24 mouse cellular contexts compared by ENCODE assay signal in the genomic region with DNA sequence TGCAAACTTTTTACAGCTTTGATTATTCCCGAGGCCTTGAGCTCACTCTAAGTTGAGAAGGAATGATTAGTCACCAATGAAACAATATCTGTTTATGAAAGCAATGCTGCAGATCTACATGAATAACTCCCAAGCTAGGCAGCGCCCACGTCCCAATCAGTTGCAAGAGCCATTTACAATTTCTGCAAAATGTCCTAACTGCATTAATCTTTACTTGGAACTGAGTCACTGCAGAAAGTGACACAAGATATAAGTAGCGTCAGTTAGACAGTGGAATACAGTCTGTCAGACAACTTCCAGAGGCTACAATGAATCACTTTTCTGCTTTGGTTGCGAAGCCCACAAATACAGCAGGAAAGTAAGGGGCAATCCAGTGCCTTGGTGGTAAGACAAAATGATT.
DNase-seq lines count a peak whose midpoint lies in the region; ATAC-seq and TF ChIP-seq lines count a peak whose summit lies in the region.
"Had no signal": no experiment of that assay in that cellular context is flagged by ENCODE, and none has a peak within 500 bp of the region (broad histone marks: within the 10 kb centered on the region; RNA-seq: fewer than 3 reads in every experiment).

No protein-coding gene starts in this region.

- H3K27ac ChIP-seq in thymus, adult 2 months (ENCODE audit: control insufficient read depth, insufficient read depth, low read length) = no peak overlapping the region
- H3K27ac ChIP-seq: embryonic facial prominence, embryonic 13.5 days; embryonic facial prominence, embryonic 15.5 days; forebrain, embryonic 10.5 days; forebrain, embryonic 12.5 days had no signal

- ATAC-seq in frontal cortex, adult (ENCODE audit: low TSS enrichment) = peak; percentile 77
- ATAC-seq: activated CD4-positive, CD25-positive, alpha-beta regulatory T cell, adult 4 months; forebrain, embryonic 14.5 days; forebrain, embryonic 16.5 days; Patski had no signal

- no peak for TF ChIP-seq POLR2A in thymus, adult 2 months (IDR thresholded peaks at IDR 0.05; ENCODE audit: control insufficient read depth, extremely low read depth, insufficient read depth, low read length, poor library complexity)

- H3K36me3 ChIP-seq in thymus, adult 2 months (ENCODE audit: control insufficient read depth, insufficient read depth, low read length) = no peaks in the 10 kb centered on the region
- H3K36me3 ChIP-seq: embryonic facial prominence, embryonic 13.5 days; embryonic facial prominence, embryonic 15.5 days; forebrain, embryonic 10.5 days; forebrain, embryonic 12.5 days had no signal

- DNase-seq in adrenal gland, postnatal 14 days = peak; percentile 7
- DNase-seq in adrenal gland, postnatal 10 days = no peak
- DNase-seq in frontal cortex, postnatal 36 days (ENCODE audit: low spot score in 2 of 2) = no peak
- peak; percentile 30 for DNase-seq in NIH3T3 (ENCODE audit: low read depth)
- DNase-seq in brain, adult 2 months (ENCODE audit: low read depth, low spot score) = peak; percentile 62
- no peak for DNase-seq in yolk sac, embryonic 10.5 days (ENCODE audit: low spot score)
- no peak for DNase-seq in thymus, adult 2 months
- DNase-seq: cerebellum, adult 11 months; cerebellum, adult 18-20 months; cerebellum, adult 8-10 months; cerebellum, adult 9-11 months; cerebellum, postnatal 14 days; cerebellum, postnatal 36 days; embryo, embryonic 11 days had no signal

- TF ChIP-seq CTCF in thymus, adult 2 months (IDR thresholded peaks at IDR 0.05; ENCODE audit: borderline replicate concordance, control insufficient read depth, extremely low read depth, insufficient read depth, low read length, poor library complexity) = no peak

- WGBS in thymus, adult 2 months = 85% methylated on average over 5 of the region's 5 CpGs

- no peaks in the 10 kb centered on the region for H3K4me1 ChIP-seq in thymus, adult 2 months (replicated peaks; ENCODE audit: control insufficient read depth, insufficient read depth, low read length)
- H3K4me1 ChIP-seq: embryonic facial prominence, embryonic 13.5 days; embryonic facial prominence, embryonic 15.5 days; forebrain, embryonic 10.5 days; forebrain, embryonic 12.5 days had no signal

- H3K27me3 ChIP-seq in thymus, adult 2 months (ENCODE audit: control insufficient read depth, insufficient read depth, low read length) = no peaks in the 10 kb centered on the region
- H3K27me3 ChIP-seq: embryonic facial prominence, embryonic 13.5 days; embryonic facial prominence, embryonic 15.5 days; forebrain, embryonic 12.5 days had no signal

- no peak overlapping the region for H3K4me3 ChIP-seq in thymus, adult 2 months (ENCODE audit: control insufficient read depth, insufficient read depth, low read length)
- H3K4me3 ChIP-seq: embryonic facial prominence, embryonic 13.5 days; embryonic facial prominence, embryonic 15.5 days; erythroblast, embryonic 14.5 days; forebrain, embryonic 10.5 days; forebrain, embryonic 12.5 days had no signal

Comparison
In these comparisons a context has a peak if more than half of its experiments do, and no peak if none do; other contexts are left out.
1. DNase-seq: peak in adrenal gland, postnatal 14 days (single experiment), NIH3T3 (single experiment) and brain, adult 2 months (single experiment); none in adrenal gland, postnatal 10 days (single experiment), frontal cortex, postnatal 36 days (0 of 2), yolk sac, embryonic 10.5 days (single experiment) and thymus, adult 2 months (single experiment).